Mouse (Mus musculus): ENCODE data around the gene Fars2. TPM values are rescaled to one million over a fixed set of nuclear protein-coding genes. Genes with fewer than 3 reads are reported as not detected.
A peak's percentile ranks its signal among the peaks of the same experiment; 100 is the strongest.

Gene Fars2
- 10 to 100 TPM; 36.5 to 37.8 TPM for total RNA-seq (2021)
- long read RNA-seq, experiment 1, transcript Fars2-201 (7 exons, 2,125 nt): major isoform, 34 of 44 reads
- long read RNA-seq, experiment 1, partial matches to known transcripts: 4 of 44 reads
- long read RNA-seq, experiment 1, other reads (novel, unspliced or antisense): 5 of 44 reads
- long read RNA-seq, experiment 2, transcript Fars2-201 (7 exons, 2,125 nt): major isoform, 25 of 37 reads
- long read RNA-seq, experiment 2, partial matches to known transcripts: 1 of 37 reads
- long read RNA-seq, experiment 2, other reads (novel, unspliced or antisense): 9 of 37 reads

DNA sequence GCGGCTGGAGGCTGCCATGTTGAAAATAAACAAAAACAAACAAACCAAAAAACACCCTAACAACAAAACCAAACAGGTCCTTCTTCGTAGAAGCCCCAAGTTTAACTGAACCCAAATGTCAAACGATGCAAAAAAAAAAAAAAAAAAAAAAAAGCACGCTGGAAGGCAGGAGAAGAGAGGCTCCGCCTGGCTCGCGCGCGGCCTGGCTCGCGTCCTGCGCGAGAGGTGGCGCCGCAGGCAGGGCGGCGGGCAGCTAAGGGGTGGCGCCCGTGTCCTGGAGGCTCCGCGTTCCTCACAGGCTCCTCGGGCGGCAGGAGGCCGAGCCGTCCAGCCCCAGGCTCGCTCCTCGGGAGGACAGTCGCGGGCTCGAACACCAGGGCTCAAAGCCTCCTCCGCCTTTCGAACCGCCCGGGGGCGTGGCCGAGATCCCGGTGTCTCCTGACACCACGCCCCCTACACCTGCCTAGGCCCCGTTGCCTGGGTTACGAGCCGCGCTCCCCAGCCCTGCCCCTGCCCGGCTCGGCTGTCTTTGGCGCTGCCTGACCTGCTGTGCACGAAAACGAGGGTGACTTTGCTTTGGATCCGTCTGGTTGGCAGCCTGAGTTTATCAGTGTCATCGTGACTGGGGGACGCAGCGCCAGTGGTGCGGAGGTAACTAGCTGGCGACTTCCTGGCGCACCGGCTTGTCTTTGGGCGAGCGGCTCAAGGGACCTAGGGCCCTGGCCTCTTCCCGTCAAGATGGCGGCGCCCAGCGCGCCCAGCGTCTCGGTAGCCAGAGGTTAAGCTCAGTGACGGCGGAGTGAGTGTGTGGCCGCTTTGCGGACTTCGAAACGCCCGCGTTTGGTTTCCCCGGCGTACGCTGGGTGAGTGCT is at the start of gene Fars2, which contains the start of gene Lyrm4:
TSS of gene Fars2 (plus strand) at position 270 of the 872 bp plus-strand sequence.
TSS of gene Lyrm4 (minus strand) at position 384 of the 872 bp plus-strand sequence.
- intact Hi-C loops (cut with DNase I): loop anchor here (2.0 to 5.0 kb wide), 3 partner anchors 97 to 610 kb away; no protein-coding TSS in a partner anchor
- peak; percentile 94 to 95 for DNase-seq (ENCODE audit: low spot score in 2 of 2)

DNA sequence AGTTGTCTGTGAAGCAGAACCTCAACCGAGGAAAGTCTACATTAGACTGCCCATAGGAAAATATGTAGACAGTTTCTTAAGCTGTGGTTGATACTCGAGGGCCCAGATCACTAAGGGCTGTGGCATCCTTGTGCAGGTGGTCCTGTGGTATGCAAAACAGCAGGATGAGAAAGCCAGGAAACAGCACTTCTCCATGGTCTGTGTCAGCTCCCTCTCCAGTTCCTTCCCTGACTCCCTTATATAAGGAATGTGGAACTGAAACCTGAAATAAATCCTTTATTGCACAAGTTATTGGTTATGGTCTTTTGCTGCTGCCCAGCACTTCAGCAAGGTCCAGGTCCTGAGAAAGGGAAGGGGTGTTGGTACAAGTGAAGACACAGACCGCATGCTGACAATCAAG is 42.7 kb upstream of the Fars2 start:
- intact Hi-C loops (cut with DNase I): no loop called here
- no peak for DNase-seq (ENCODE audit: low spot score in 2 of 2)

DNA sequence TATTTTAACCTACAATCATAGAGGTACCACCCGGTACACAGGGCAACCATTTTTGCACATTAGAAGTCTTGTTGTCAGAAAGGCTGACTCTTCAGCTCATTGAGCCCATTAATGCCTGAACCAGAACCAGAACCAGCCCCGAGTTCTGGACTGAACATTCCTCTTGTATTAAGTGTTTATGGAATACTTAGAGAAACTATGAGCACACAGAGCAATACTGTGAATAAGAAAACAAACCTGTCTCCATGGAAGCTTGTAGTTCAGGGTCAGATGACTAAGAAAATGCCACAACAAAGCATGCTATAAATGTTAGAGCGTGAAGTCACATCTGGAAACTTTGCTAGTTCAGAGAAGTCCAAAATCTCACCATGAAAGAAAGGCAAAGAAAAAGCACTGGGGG is 35.6 kb upstream of the Fars2 start:
- no peak for DNase-seq (ENCODE audit: low spot score in 2 of 2)
- intact Hi-C loops (cut with DNase I): no loop called here

DNA sequence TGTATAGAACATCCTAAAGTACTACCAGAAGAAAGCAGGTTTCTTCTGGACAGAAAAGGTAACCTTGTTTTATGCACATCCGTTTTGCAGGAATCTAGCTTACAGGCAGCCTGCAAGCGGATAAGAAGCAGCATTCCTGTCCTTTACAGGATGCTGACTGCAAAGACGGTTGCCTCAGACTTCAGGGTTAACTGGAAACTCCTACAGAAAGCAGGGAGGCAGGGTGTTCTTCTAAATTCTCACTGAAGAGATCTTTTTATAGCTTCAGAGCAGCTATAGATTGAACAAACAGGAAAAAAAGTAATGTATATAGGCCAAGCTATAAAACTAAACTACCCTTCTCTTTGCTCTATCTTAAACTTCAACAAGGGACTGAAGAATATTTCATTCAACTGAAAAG is 32.5 kb upstream of the Fars2 start:
- intact Hi-C loops (cut with DNase I): no loop called here
- DNase-seq (ENCODE audit: low spot score in 2 of 2): peak; percentile 11 to 14

DNA sequence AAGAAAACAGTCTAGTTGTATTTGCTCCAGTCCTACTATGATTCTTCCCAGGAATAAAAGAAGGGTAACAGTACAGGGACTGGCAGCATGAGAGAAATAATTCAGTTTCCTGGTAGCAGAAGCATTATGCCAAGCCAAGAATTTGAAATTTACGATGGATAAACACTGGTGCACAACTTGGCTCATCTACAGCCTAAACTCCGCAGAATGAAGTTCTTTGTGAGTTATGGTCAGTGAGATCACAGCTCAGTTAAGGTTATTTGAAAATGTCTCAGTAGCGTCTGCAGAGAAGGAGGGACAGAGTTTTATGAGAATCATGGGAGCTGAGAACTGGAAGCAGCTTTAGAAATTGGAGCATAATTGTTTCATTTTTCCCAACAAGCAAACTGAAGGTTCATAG is 31.2 kb upstream of the Fars2 start:
- no peak for DNase-seq (ENCODE audit: low spot score in 2 of 2)
- intact Hi-C loops (cut with DNase I): no loop called here

DNA sequence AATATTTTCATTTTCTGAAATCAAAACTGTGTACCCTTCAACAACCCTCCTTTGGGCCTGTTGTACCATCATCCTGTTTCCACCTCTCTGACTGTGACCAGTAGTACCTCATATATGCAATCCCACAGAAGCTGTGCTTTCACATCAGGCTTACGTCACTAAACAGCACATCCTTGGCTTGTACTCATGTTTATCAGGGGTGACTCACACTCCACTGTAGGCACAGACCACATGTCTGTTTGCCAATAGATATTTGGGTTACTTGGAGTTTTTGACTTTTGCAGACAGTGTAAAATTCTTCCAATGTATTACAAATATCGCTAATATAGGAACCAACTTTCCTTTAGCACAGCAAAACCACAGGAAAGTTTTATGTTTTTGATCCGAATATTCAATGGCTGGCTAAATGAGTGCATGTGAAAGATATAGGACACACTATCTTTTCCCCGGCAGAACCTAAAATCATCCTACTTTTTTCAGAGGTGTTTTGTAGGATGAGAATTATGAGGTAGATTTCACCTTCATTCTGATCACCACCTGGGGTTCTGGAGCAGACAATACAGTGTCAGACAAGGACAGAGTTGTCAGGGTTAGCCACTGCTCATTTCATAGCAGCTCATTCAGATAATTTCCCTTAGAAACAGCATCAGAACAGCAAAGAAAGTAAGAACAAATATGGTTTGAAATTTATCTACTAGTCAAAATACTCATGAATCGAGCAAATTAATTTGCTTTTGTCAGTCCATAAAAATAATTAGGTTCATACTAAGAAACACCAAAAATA is 30.4 kb upstream of the Fars2 start:
- intact Hi-C loops (cut with DNase I): no loop called here
- no peak for DNase-seq (ENCODE audit: low spot score in 2 of 2)

DNA sequence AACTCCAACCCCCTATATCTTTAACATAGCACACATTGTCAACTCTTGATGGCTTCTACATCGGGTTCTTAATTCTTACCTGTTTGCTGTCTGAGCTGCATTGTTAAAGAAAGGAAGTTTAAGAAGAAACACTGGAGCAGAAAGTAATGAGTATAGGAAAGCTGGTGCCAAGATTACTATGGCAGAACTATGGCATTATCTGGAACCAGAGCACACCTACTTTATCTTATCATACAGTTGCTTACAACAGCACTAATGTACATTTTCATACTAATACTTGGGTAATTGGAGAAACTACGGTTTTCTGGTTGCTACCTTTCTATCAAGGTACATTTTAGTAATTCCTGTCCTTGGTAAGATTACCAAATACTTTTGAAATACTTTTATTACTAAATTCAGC is 29.8 kb upstream of the Fars2 start:
- intact Hi-C loops (cut with DNase I): no loop called here
- DNase-seq (ENCODE audit: low spot score in 2 of 2): no peak

DNA sequence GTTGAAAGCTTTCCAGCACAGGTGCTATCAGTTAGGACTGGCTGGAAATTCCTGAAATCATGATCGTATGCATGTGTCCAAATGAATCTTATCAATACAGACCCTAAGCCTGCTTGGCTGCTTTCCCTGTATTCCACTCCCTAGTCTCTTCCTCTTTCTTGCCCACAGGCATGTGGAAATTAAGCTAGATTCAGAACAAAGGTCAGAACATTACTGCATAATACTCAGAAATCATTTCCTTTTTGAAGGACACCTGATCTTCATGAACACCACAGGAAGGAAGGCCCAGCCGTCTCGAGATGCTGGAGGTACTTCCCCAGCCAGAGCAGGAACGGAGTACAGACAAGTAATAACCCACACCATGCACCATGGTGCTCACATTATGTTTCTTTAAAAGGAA is 29.0 kb upstream of the Fars2 start:
- intact Hi-C loops (cut with DNase I): no loop called here
- DNase-seq (ENCODE audit: low spot score in 2 of 2): no peak

DNA sequence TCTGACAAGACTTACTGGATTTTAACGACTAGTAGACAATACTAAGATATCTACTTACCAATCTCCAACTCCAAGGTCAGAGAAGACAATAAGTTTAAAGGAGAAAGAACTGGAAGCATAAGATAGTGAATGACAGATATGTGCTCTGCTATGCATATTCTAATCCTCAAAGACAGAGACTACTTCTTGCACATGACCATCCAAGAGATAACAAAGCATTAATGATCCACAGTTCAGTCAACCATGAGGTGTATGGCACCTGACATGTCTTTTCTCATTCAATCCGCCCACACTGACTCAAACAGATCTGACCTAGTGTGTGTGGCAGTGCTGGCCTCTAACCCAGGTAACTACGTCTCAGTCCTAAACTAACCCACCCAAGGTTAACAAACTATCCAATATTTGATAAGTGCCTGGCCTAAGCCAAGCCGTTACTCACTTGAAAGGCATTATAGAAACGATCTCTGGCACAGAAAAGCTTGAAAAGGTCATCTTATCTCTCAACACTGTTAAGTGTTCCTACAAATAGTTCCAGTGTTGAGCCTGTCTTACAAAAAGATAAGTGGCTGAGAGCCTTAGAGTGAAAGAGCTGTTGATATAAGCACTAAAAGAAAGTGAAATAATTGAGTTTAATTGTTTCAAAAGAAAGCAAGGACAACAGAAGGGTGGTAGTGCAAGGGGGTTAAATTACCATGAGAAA is 20.4 kb upstream of the Fars2 start:
- no peak for DNase-seq (ENCODE audit: low spot score in 2 of 2)
- intact Hi-C loops (cut with DNase I): no loop called here

DNA sequence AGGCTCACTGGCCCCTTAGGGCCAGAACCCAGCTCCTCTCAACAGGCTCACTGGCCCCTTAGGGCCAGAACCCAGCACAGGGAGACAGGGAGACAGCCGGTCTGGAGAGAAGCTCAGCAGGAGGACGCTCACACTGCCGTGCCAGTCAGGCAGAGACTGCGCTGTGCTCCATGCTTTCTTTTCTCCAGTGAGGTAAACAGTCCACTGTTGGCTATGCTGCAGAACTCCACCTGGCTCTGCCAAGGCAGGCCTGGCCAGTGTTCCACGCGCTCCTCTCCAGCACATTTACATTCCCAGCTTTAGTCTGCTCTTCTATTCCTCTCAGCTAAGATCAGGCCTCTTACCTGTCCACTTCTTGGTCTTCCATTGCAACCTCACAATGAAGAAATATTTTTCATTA is 11.6 kb upstream of the Fars2 start:
- intact Hi-C loops (cut with DNase I): no loop called here
- DNase-seq (ENCODE audit: low spot score in 2 of 2): no peak

DNA sequence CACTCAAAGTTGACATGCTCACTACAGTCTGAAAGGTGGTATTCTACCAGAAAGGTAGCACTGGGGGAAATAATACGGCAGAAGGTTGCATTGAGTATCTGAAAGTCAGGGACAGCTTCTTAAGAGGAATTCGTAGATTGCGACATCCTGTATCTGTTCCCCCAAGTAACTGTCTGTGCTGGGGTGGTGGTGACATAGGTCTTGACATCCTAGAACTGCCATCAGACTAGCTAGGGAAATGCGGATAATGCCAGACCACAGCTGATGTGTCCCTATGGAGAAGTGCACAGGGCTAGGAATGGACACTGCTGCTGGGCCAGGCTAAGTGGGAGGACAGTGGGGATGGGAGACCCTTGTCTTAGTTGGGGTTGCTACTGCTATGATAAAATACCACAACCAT is 8.7 kb upstream of the Fars2 start:
- intact Hi-C loops (cut with DNase I): no loop called here
- no peak for DNase-seq (ENCODE audit: low spot score in 2 of 2)

DNA sequence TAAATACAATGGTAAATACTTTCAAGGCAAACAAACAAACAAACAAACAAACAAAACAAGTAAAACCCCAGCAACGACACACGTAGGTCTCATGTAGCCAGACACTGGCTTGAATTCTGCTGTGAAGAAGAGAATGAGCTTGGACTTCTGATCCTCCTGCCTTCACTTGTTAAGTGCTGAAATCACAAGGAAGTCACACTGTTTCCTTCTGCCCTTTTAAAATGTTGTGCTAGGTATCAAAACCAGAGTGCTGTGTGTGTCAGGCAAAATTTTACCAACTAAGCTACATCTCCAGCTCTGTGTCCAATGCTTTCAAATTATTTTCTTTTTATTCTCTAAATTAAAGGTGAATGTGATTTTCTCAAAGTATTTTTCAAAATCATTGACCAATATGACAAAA is 5.9 kb upstream of the Fars2 start:
- DNase-seq (ENCODE audit: low spot score in 2 of 2): no peak
- intact Hi-C loops (cut with DNase I): no loop called here

DNA sequence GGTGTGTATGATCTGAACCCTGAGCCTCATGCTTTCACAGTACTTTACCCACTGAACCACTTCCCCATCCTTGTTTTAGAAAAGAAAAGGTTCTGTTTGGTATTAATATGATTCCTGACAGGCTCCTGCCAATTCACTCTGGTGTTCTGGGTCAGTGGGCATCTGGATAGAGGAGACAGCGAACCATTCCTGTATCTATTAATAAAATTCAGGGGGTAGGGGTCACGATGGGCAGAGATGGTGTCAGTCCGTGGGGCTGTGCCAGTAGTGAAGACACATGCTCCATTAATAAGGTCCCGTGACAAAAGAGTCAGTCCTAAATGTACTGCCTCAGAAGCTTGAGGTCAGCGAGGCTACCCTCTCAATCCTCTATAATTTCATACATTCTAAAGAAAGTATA is 4.0 kb upstream of the Fars2 start:
- intact Hi-C loops (cut with DNase I): no loop called here
- no peak for DNase-seq (ENCODE audit: low spot score in 2 of 2)

DNA sequence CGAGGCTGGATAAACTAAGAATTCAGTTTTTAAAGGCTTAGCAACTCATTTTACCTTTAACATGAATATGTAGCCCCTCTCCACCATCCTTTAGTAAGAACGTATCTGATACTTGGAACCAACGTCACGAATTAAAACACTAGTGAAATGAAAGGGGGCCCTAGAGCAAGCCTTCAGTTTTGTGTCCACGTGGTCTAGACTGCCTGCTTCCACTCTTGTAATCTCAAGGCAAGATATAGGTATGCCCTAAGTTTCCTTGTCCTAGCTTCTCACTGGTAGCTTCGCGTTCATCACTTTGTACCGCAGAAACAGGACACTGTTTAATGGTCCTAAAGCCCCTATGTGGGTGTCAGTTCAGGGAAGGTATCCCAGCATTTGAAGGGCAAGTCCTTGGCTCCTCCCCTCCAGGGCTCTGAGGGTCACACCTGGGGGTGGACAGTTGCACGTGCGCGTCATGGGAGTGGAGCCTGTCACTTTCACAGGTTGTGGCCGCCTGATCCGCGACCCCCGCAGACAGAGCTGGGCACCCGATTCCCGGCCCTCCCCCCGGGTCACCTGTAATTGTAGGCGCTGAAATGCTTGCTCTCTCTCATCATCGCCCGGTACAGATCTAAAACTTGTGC is 581 bp upstream of the Fars2 start:
- intact Hi-C loops (cut with DNase I): loop anchor here (2.0 to 5.0 kb wide), 3 partner anchors 96 to 611 kb away; no protein-coding TSS in a partner anchor
- DNase-seq (ENCODE audit: low spot score in 2 of 2): peak; percentile 19 to 23

DNA sequence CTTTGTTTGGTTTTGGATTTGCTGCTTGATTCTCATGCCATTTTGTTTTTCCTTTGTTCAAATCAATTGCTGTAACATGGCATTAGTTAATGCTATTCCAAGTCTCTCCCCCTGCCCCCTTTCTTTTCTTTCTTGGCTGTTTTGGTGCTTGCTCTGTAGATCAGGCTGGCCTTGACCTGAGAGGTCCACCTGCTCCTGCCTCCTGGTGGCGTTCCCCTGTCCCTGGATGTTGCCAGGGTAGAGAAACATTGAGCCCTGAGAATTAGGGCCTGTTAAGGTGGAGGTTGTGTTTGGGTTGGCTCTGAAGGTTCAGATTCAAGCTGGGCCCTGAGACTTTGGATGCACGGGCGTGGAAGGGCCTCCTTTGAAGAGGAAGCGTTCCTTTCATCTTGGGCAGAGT is 2.5 kb downstream of the Fars2 start:
- intact Hi-C loops (cut with DNase I): loop anchor here (5.0 kb wide), 1 partner anchor 608 kb away; no protein-coding TSS in a partner anchor
- DNase-seq (ENCODE audit: low spot score in 2 of 2): no peak

DNA sequence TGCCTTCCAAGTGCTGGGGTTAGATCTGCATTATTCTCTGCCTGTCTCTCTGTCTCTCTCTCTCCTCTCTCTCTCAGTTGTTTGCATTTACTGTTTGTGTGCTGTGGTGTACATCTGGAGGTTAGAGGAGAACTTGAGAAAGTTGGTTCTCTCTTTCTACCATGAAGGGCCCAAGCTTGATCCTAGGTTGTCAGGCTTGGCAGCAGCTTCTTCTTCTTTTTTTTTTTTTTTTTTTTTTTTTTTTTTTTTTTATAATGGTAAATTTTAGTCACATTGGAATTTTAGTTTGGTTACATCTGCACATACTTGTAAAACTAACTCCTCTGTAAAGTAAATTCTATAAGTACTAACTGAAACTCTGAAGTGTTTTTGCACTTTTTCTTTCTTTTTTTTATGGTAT is 3.4 kb downstream of the Fars2 start:
- no peak for DNase-seq (ENCODE audit: low spot score in 2 of 2)
- intact Hi-C loops (cut with DNase I): no loop called here

DNA sequence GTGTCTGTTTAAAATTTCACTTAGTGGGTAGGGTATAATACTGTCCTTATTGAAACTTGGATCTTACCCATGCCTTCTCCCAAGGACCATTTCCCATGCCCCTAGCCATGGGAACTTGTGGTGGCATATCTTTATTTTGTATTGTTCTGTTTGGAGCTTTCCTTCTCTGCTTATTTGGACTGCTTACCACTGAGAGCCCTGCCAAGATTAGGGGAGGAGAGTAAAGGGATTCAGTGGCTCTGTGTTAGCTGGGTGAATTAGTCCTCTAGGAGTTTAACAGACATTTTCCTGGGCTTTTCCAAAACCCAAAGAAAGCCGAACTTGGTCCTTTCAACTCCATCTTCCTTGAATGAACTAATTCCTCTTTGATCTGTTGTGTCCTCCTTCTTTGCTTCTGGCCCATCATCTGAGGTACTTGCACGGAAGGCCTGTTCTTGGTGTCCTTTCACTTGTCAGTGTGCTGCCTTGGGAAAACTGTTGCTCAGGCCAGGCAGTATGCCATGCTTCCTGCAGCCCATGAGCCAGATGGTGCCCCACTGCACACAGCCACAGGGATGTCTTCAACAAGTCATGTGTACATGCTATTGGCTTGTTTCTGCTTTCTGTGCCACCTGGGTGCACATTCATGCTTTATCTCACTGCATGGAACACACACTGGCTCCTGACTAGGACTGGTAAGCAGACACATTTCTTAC is 12.3 kb downstream of the Fars2 start:
- intact Hi-C loops (cut with DNase I): no loop called here
- DNase-seq (ENCODE audit: low spot score in 2 of 2): peak in 1 of 2 experiments; percentile 33

DNA sequence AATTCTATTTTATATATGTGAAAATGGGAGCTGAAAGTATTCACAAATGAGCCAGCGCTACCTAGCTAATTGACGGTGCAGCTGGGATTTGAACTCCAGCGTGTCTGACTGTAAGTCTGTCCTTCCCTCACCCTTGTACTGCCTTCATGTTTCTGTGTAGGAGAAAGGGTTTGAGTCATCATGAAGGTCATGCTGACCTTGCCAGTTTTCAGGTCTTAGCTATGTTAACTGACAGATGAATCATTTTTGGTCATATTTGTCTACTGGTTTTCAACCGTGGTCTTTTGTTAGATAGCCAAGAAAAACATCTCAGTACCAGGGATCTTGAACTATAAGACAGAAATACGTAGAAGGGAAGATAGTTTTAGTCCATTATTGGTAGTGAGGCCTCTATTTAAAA is 14.2 kb downstream of the Fars2 start:
- intact Hi-C loops (cut with DNase I): no loop called here
- no peak for DNase-seq (ENCODE audit: low spot score in 2 of 2)

All from left cerebral cortex, postnatal 14 days (tissue).